Mouse (Mus musculus) layer of hippocampus, adult 6 months (tissue): ENCODE measurements around the gene Enpp3. TPM values are rescaled to one million over a fixed set of nuclear protein-coding genes. Genes with fewer than 3 reads are reported as not detected.

Experiments
- long read RNA-seq, 2 experiments: library from polyadenylated mRNA; unstranded; transcript quantifications; one replicate each; pipeline ENCODE4 v2.0.0; 2019 to 2020
- polyA plus RNA-seq: library from polyadenylated mRNA; unstranded; fragments of <200 nt; fragmentation: Nextera tagmentation; gene quantifications from 2 replicates; pipeline ENCODE4 v1.2.3, GENCODE M21; 2021

Enpp3 gene
- 0.35 and 0.63 TPM in 2 replicates for polyA plus RNA-seq
- long read RNA-seq, experiment 1, result 0 reads
- long read RNA-seq, experiment 2, full-length matches to known transcripts, result 3 of 6 reads
- long read RNA-seq, experiment 2, partial matches to known transcripts, result 2 of 6 reads
- long read RNA-seq, experiment 2, other reads (novel, unspliced or antisense), result 1 of 6 reads

DNA sequence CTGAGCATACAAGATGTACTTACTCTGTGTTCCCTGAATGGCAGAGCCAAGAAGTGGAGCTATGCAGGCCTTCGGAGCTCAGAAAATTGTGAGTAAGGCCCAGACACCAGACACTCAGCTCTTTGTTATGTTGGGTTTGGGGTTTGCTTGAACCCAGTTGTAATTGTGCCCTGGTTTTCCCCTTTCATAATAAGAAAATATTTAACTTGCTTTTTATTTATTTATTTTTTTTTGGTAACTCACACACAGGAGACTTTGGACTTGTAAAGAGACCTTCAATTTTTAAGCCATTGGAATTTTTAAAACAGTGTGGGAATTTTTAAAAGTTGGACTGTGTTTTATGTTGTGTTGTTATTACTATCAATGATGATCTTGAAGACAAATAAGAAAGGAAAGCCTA lies at the start of gene Enpp3:
Gene Enpp3 (minus strand): TSS at position 148 of the 400 bp plus-strand sequence.

DNA sequence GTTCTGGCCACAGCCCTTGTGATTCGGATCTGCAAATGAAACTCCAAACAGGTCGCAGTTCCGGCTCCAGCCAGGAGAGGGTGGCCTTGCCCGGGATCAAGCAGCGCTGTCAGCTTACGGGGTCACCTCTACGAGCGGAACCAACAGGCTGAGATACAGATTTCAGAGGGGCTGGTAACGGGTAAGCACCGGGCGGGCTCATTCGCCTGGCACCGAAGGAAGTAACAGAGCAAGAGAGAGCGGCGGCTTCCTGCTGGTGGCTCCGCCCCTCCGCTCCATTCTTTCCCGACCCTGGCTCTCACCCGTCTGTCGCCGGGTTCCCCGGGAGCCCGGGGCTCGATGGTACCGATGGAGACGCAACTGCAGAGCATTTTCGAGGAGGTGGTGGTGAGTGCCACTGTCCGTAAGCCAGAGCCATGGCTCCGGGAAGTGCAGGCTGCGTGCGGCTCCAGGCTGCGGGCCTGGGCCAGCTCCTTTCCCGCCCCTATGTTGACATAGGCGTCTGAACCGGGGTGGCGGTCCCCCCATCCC lies 27.2 kb upstream of the Enpp3 start, which contains the start of gene Med23:
Gene Med23 (plus strand): TSS at position 227 of the 531 bp plus-strand sequence.

Other genes with a start within 250 kb of the Enpp3 start
- gene Ccn2, start 247.4 kb downstream of the Enpp3 start, polyA plus RNA-seq, result 0.98 and 1.4 TPM in 2 replicates
- gene Enpp1, start 130.7 kb downstream of the Enpp3 start, polyA plus RNA-seq, result 3.0 and 4.0 TPM in 2 replicates
- 13.2 and 18.4 TPM in 2 replicates for gene Med23, start 27.2 kb upstream of the Enpp3 start, polyA plus RNA-seq
- 0.36 and 0.80 TPM in 2 replicates for gene Arg1, start 84.7 kb upstream of the Enpp3 start, polyA plus RNA-seq